Mouse (Mus musculus) forebrain, embryonic 12.5 days (tissue): ENCODE data around the gene Gng12. TPM values are rescaled to one million over a fixed set of nuclear protein-coding genes. Genes with fewer than 3 reads are reported as not detected.
A peak's percentile ranks its signal among the peaks of the same experiment; 100 is the strongest.

ENCODE experiments used
- ATAC-seq: fragments of 200-750 bp; cut with Nextera tagmentation; 2 replicates; pipeline ENCODE4 v1.8.0; 2017; ENCODE audit warnings: moderate TSS enrichment; ENCODE audit not compliant: low FRiP score
- H3K27ac ChIP-seq: fragments of 300-500 bp; sonication (generic); 2 replicates; pipeline ENCODE4 v1.5.1; 2016; ENCODE audit warnings: mild to moderate bottlenecking
- H3K27me3 ChIP-seq: fragments of 300-500 bp; sonication (generic); 2 replicates; pipeline ENCODE4 v1.6.1; 2016; ENCODE audit warnings: mild to moderate bottlenecking
- H3K36me3 ChIP-seq: fragments of 300-500 bp; sonication (generic); replicated peaks from 2 replicates; pipeline ENCODE4 v1.6.1; 2016; ENCODE audit warnings: mild to moderate bottlenecking
- H3K4me1 ChIP-seq: fragments of 300-500 bp; sonication (generic); 2 replicates; pipeline ENCODE4 v1.6.1; 2016
- H3K4me2 ChIP-seq: fragments of 300-500 bp; sonication (generic); 2 replicates; pipeline ENCODE4 v1.6.1; 2016; ENCODE audit warnings: mild to moderate bottlenecking, moderate library complexity
- H3K4me3 ChIP-seq: fragments of 300-500 bp; sonication (generic); replicated peaks from 2 replicates; pipeline ENCODE4 v1.5.1; 2016; ENCODE audit warnings: mild to moderate bottlenecking
- H3K9ac ChIP-seq: fragments of 300-500 bp; sonication (generic); 2 replicates; pipeline ENCODE4 v1.6.1; 2016; ENCODE audit warnings: mild to moderate bottlenecking
- H3K9me3 ChIP-seq: fragments of 300-500 bp; sonication (generic); 2 replicates; pipeline ENCODE4 v1.6.1; 2016
- WGBS: fragments of 180-500 bp; shearing (Covaris S2); methylation state at CpG from one replicate; pipeline ENCODE4 v1.1.7; 2016; 5-methylcytosine and 5-hydroxymethylcytosine counted together
- polyA plus RNA-seq: library from polyadenylated mRNA; unstranded; fragments of >200 nt; fragmentation: Nextera tagmentation; extraction: Ambion mirVana; gene quantifications from 2 replicates; pipeline ENCODE4 v1.2.1, GENCODE M21; 2016

Gene Gng12
- polyA plus RNA-seq, 1 experiment from 2014 or later, result 34.4 TPM

- ATAC-seq, result peak; percentile 76
- Histone ChIP-seq H3K27ac (peak overlapping the region; percentile 93), H3K9ac (peak overlapping the region; percentile 91), H3K4me1 (peaks cover 18% of the 10 kb centered on the region), H3K27me3 (peaks cover 5% of the 10 kb centered on the region; the same call in 1 of the 2 replicates), H3K36me3 (no peaks in the 10 kb centered on the region), H3K9me3 (no peaks in the 10 kb centered on the region), H3K4me3 (peak overlapping the region; percentile 76), H3K4me2 (peak overlapping the region; percentile 68)
- under 1% methylated on average over 29 of the region's 29 CpGs for WGBS
Observed at GRCm38 (mm10) chr6:67036356-67036811, 140.2 kb downstream of the Gng12 start.

GRCm38 (mm10) chr6:67036837-67037628 is 140.8 kb downstream of the Gng12 start, which contains the start of gene Gadd45a:
TSS of gene Gadd45a (minus strand) at chr6:67037457.
- WGBS, result under 1% methylated on average over 66 of the region's 69 CpGs
- Histone ChIP-seq H3K4me1 (peaks cover 18% of the 10 kb centered on the region), H3K4me3 (peak within 1 kb of the TSS; percentile 76), H3K9me3 (no peaks in the 10 kb centered on the region), H3K9ac (peak within 1 kb of the TSS; percentile 91), H3K4me2 (peak within 1 kb of the TSS; percentile 68), H3K27me3 (peaks cover 5% of the 10 kb centered on the region; the same call in 1 of the 2 replicates), H3K36me3 (no peaks in the 10 kb centered on the region), H3K27ac (peak within 1 kb of the TSS; percentile 93)
- ATAC-seq, result peak; percentile 98

- Histone ChIP-seq H3K27me3 (peaks cover 5% of the 10 kb centered on the region; the same call in 1 of the 2 replicates), H3K4me2 (no peak overlapping the region), H3K36me3 (no peaks in the 10 kb centered on the region), H3K9ac (no peak overlapping the region), H3K9me3 (no peaks in the 10 kb centered on the region), H3K27ac (no peak overlapping the region), H3K4me3 (no peak overlapping the region), H3K4me1 (peaks cover 17% of the 10 kb centered on the region)
- ATAC-seq, result no peak
- 97% methylated on average over 2 of the region's 3 CpGs for WGBS
Observed at GRCm38 (mm10) chr6:67038964-67039363, 142.8 kb downstream of the Gng12 start.

- WGBS, result 65% methylated on average over 4 of the region's 4 CpGs
- Histone ChIP-seq H3K9me3 (no peaks in the 10 kb centered on the region), H3K27me3 (no peaks in the 10 kb centered on the region), H3K4me1 (peaks cover 1% of the 10 kb centered on the region), H3K36me3 (no peaks in the 10 kb centered on the region), H3K9ac (no peak overlapping the region), H3K27ac (no peak overlapping the region), H3K4me2 (no peak overlapping the region), H3K4me3 (no peak overlapping the region)
- no peak for ATAC-seq
Observed at GRCm38 (mm10) chr6:67040904-67041410, 144.8 kb downstream of the Gng12 start.

GRCm38 (mm10) chr6:67045424-67045823 is 149.2 kb downstream of the Gng12 start:
- H3K27me3 ChIP-seq, result no peaks in the 10 kb centered on the region
- H3K4me1 ChIP-seq, result peaks cover 13% of the 10 kb centered on the region
- H3K4me2 ChIP-seq, result no peak overlapping the region
- 86% methylated on average over 3 of the region's 3 CpGs for WGBS
- no peak overlapping the region for H3K27ac ChIP-seq
- no peak for ATAC-seq
- H3K9me3 ChIP-seq, result no peaks in the 10 kb centered on the region
- no peaks in the 10 kb centered on the region for H3K36me3 ChIP-seq
- H3K4me3 ChIP-seq, result no peak overlapping the region
- no peak overlapping the region for H3K9ac ChIP-seq

- Histone ChIP-seq H3K9ac (no peak overlapping the region), H3K9me3 (no peaks in the 10 kb centered on the region), H3K4me3 (no peak overlapping the region), H3K36me3 (no peaks in the 10 kb centered on the region), H3K4me2 (no peak overlapping the region), H3K4me1 (peaks cover 13% of the 10 kb centered on the region), H3K27me3 (no peaks in the 10 kb centered on the region), H3K27ac (no peak overlapping the region)
- WGBS, result 83% methylated on average over 3 of the region's 3 CpGs
- no peak for ATAC-seq
Observed at GRCm38 (mm10) chr6:67046937-67047336, 150.7 kb downstream of the Gng12 start.

- Histone ChIP-seq H3K9ac (no peak overlapping the region), H3K36me3 (no peaks in the 10 kb centered on the region), H3K9me3 (no peaks in the 10 kb centered on the region), H3K27me3 (no peaks in the 10 kb centered on the region), H3K4me3 (no peak overlapping the region), H3K4me2 (no peak overlapping the region), H3K4me1 (peaks cover 13% of the 10 kb centered on the region), H3K27ac (no peak overlapping the region)
- no peak for ATAC-seq
- 70% methylated on average over 3 of the region's 3 CpGs for WGBS
Observed at GRCm38 (mm10) chr6:67048052-67048691, 152.0 kb downstream of the Gng12 start.

- Histone ChIP-seq H3K27me3 (no peaks in the 10 kb centered on the region), H3K4me1 (peaks cover 13% of the 10 kb centered on the region), H3K4me3 (no peak overlapping the region), H3K36me3 (no peaks in the 10 kb centered on the region), H3K9ac (no peak overlapping the region), H3K4me2 (no peak overlapping the region), H3K9me3 (no peaks in the 10 kb centered on the region), H3K27ac (peak overlapping the region; percentile 53; the same call in 1 of the 2 replicates)
- peak; percentile 81 for ATAC-seq
- 41% methylated on average over 7 of the region's 7 CpGs for WGBS
Observed at GRCm38 (mm10) chr6:67048880-67049694, 152.9 kb downstream of the Gng12 start.

- H3K4me1 ChIP-seq, result peaks cover 13% of the 10 kb centered on the region
- H3K27ac ChIP-seq, result peak overlapping the region; percentile 31; the same call in 1 of the 2 replicates
- H3K36me3 ChIP-seq, result no peaks in the 10 kb centered on the region
- no peaks in the 10 kb centered on the region for H3K27me3 ChIP-seq
- WGBS, result 59% methylated on average over 2 of the region's 2 CpGs
- H3K4me3 ChIP-seq, result no peak overlapping the region
- H3K9me3 ChIP-seq, result no peaks in the 10 kb centered on the region
- H3K9ac ChIP-seq, result no peak overlapping the region
- peak; percentile 60; the same call in 1 of the 2 replicates for ATAC-seq
- no peak overlapping the region for H3K4me2 ChIP-seq
Observed at GRCm38 (mm10) chr6:67049695-67050038, 153.5 kb downstream of the Gng12 start.

- 87% methylated on average over 1 of the region's 1 CpGs for WGBS
- Histone ChIP-seq H3K27me3 (no peaks in the 10 kb centered on the region), H3K4me3 (no peak overlapping the region), H3K36me3 (no peaks in the 10 kb centered on the region), H3K4me1 (peaks cover 13% of the 10 kb centered on the region), H3K4me2 (no peak overlapping the region), H3K9me3 (no peaks in the 10 kb centered on the region), H3K27ac (no peak overlapping the region), H3K9ac (no peak overlapping the region)
- no peak for ATAC-seq
Observed at GRCm38 (mm10) chr6:67050063-67050462, 153.9 kb downstream of the Gng12 start.

GRCm38 (mm10) chr6:67056108-67056888 is 160.1 kb downstream of the Gng12 start:
- Histone ChIP-seq H3K27ac (no peak overlapping the region), H3K9ac (no peak overlapping the region), H3K27me3 (no peaks in the 10 kb centered on the region), H3K36me3 (no peaks in the 10 kb centered on the region), H3K4me2 (no peak overlapping the region), H3K4me1 (no peaks in the 10 kb centered on the region), H3K4me3 (no peak overlapping the region), H3K9me3 (no peaks in the 10 kb centered on the region)
- no peak for ATAC-seq
- WGBS, result 88% methylated on average over 15 of the region's 15 CpGs
